Mouse (Mus musculus): Measurements from ENCODE around the gene Tcf7l1. TPM values are rescaled to one million over a fixed set of nuclear protein-coding genes. Genes with fewer than 3 reads are reported as not detected.

The Tcf7l1 gene
- polyA plus RNA-seq, 1 experiment from 2014 or later, result 26.5 TPM

DNA sequence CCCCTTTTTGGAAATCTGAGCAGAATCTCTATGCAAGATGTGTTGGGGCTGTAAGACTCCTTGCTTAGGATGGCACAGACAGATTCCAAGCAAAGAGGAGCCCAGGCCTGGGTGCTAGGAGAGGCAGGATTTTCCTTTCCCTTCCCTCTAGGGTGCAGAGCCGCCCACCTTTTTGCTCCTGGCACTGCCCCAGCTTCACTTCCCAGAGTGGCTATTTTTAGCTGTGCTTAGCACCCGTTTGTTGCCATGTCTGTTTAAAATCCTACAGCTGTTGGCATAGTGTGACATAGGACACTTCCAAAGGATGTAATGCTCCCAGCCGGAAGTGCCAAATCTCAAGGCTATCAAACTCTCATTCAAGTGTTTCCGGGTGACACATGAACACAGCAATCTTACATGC, 74.3 kb downstream of the Tcf7l1 start:
- ATAC-seq (replicated peaks; ENCODE audit: low FRiP score, low TSS enrichment, low read depth), result no peak
- peaks cover 44% of the 10 kb centered on the region for H3K4me1 ChIP-seq (replicated peaks; ENCODE audit: control insufficient read depth, insufficient read depth, low read length)
- WGBS, result 29% methylated on average over 4 of the region's 4 CpGs

DNA sequence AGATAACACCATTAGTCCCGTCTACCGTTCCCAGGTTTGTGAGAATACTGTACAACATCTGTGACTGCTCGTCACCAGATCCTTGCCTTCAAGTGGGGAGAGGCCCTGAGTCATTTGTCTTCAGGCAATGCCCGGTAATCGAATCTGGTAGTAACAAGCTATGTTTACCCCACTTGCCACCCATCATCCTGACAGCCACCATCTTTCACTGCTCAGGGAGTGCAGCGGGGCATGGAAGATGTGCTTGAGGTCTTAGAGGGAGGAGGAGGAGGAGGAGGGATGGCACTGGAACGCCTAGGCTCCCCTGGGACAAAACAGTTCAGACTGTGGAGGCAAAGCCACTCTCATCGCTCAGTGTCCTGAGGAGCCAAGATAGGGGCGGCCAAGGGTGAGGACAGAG, 74.8 kb downstream of the Tcf7l1 start:
- DNase-seq (ENCODE audit: low spot score) (no peak), ATAC-seq (replicated peaks; ENCODE audit: low FRiP score, low TSS enrichment, low read depth) (no peak)
- 31% methylated on average over 9 of the region's 9 CpGs for WGBS

More for the DNA sequence above, 74.3 kb downstream of the Tcf7l1 start:
- H3K9ac ChIP-seq (ENCODE audit: low read length), result no peak overlapping the region
- 0 out of 2 replicates have a peak, but pooled peaks cover 2% of the 10 kb centered on the region for H3K9me3 ChIP-seq (ENCODE audit: control insufficient read depth, low read length)
- no peaks in the 10 kb centered on the region for H3K27me3 ChIP-seq (replicated peaks; ENCODE audit: control insufficient read depth, insufficient read depth, low read length)
- 0 out of 2 replicates have a peak overlapping the region, but pooled peaks have one; percentile 2 for H3K27ac ChIP-seq (ENCODE audit: low read depth)
- no peak overlapping the region for H3K4me2 ChIP-seq (ENCODE audit: low read length)
- DNase-seq (ENCODE audit: low spot score), result no peak
- no peak overlapping the region for H3K4me3 ChIP-seq (ENCODE audit: low read depth, low read length)
- H3K36me3 ChIP-seq (ENCODE audit: control insufficient read depth, insufficient read depth, low read length), result peaks cover 7% of the 10 kb centered on the region; the same call in 1 of the 2 replicates

DNA sequence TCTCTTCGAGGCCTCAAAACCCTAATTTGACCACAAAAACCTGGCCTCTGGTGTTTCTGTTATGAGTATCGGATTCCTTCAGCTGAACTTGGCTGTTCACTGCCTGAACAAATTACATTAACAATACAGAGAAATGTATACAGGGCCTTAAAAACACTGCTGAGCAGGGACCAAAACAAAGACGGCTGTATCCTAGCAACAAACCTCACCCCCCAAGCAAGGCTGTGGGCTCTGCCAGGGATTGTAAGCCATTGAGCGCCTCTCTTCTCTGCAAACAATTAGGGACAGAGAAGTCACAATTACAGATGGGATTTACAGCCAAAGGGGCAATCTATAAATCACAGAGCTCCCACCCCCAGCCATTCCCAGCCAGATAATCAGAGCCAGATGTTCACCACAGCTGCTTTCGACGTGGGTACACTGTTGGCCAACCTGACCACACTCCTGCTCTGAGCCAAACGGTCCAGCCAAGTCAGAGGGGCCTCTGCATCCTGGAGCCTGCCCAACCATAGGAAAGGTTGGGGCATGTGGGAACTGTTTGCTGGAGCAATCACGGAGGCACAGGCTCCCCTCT, 77.5 kb downstream of the Tcf7l1 start:
- peak; percentile 63; the same call in 1 of the 2 replicates for ATAC-seq (replicated peaks; ENCODE audit: low FRiP score, low TSS enrichment, low read depth)
- Histone ChIP-seq H3K9ac (ENCODE audit: low read length) (no peak overlapping the region), H3K27me3 (replicated peaks; ENCODE audit: control insufficient read depth, insufficient read depth, low read length) (no peaks in the 10 kb centered on the region), H3K36me3 (ENCODE audit: control insufficient read depth, insufficient read depth, low read length) (no peaks in the 10 kb centered on the region), H3K9me3 (ENCODE audit: control insufficient read depth, low read length) (no peaks in the 10 kb centered on the region), H3K4me3 (ENCODE audit: low read depth, low read length) (no peak overlapping the region), H3K4me2 (ENCODE audit: low read length) (peak overlapping the region; percentile 1; the same call in 1 of the 2 replicates), H3K27ac (ENCODE audit: low read depth) (peak overlapping the region; percentile 93), H3K4me1 (replicated peaks; ENCODE audit: control insufficient read depth, insufficient read depth, low read length) (peaks cover 41% of the 10 kb centered on the region)
- DNase-seq (ENCODE audit: low spot score), result peak; percentile 65
- WGBS, result 12% methylated on average over 8 of the region's 8 CpGs

More for the DNA sequence above, 74.8 kb downstream of the Tcf7l1 start:
- Histone ChIP-seq H3K4me3 (ENCODE audit: low read depth, low read length) (no peak overlapping the region), H3K9me3 (ENCODE audit: control insufficient read depth, low read length) (0 out of 2 replicates have a peak, but pooled peaks cover 2% of the 10 kb centered on the region), H3K27me3 (replicated peaks; ENCODE audit: control insufficient read depth, insufficient read depth, low read length) (no peaks in the 10 kb centered on the region), H3K27ac (ENCODE audit: low read depth) (0 out of 2 replicates have a peak overlapping the region, but pooled peaks have one; percentile 2), H3K9ac (ENCODE audit: low read length) (no peak overlapping the region), H3K4me2 (ENCODE audit: low read length) (no peak overlapping the region), H3K4me1 (replicated peaks; ENCODE audit: control insufficient read depth, insufficient read depth, low read length) (peaks cover 44% of the 10 kb centered on the region), H3K36me3 (ENCODE audit: control insufficient read depth, insufficient read depth, low read length) (peaks cover 7% of the 10 kb centered on the region; the same call in 1 of the 2 replicates)

DNA sequence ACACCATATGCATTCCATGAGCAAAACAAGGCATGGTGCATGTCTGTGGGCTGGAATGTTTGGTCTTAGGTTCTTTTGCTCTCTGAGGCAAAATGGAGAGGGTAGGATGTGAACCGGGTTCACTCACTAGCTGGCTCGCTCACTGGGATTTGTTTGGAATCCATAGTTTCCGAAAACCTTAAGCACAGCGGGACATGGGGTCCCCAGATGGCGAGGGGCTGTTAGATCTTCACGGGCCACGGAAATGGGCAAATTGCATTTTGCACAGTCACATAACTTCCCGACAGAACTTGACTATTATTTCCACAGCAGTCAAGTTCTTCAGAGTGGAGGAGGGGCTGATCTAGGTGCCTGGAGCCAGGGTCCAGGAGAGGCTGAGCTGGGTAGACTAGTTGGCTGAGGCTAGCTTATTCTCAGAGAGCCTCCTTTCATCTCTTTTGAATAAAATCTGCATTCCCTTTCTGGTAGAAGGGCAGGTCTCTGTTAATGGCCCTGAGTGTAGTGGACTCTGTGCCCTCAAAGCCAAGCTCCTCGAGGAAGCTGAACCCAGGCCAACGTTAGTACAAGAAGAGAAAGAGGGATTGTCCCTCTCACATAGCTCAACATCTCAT, 78.1 kb downstream of the Tcf7l1 start:
- H3K4me2 ChIP-seq (ENCODE audit: low read length), result peak overlapping the region; percentile 1; the same call in 1 of the 2 replicates
- no peaks in the 10 kb centered on the region for H3K9me3 ChIP-seq (ENCODE audit: control insufficient read depth, low read length)
- no peak overlapping the region for H3K4me3 ChIP-seq (ENCODE audit: low read depth, low read length)
- H3K4me1 ChIP-seq (replicated peaks; ENCODE audit: control insufficient read depth, insufficient read depth, low read length), result peaks cover 41% of the 10 kb centered on the region
- DNase-seq (ENCODE audit: low spot score) (no peak), ATAC-seq (replicated peaks; ENCODE audit: low FRiP score, low TSS enrichment, low read depth) (peak; percentile 13; the same call in 1 of the 2 replicates)
- no peaks in the 10 kb centered on the region for H3K36me3 ChIP-seq (ENCODE audit: control insufficient read depth, insufficient read depth, low read length)
- no peak overlapping the region for H3K9ac ChIP-seq (ENCODE audit: low read length)
- 55% methylated on average over 10 of the region's 10 CpGs for WGBS
- peak overlapping the region; percentile 93 for H3K27ac ChIP-seq (ENCODE audit: low read depth)
- no peaks in the 10 kb centered on the region for H3K27me3 ChIP-seq (replicated peaks; ENCODE audit: control insufficient read depth, insufficient read depth, low read length)

DNA sequence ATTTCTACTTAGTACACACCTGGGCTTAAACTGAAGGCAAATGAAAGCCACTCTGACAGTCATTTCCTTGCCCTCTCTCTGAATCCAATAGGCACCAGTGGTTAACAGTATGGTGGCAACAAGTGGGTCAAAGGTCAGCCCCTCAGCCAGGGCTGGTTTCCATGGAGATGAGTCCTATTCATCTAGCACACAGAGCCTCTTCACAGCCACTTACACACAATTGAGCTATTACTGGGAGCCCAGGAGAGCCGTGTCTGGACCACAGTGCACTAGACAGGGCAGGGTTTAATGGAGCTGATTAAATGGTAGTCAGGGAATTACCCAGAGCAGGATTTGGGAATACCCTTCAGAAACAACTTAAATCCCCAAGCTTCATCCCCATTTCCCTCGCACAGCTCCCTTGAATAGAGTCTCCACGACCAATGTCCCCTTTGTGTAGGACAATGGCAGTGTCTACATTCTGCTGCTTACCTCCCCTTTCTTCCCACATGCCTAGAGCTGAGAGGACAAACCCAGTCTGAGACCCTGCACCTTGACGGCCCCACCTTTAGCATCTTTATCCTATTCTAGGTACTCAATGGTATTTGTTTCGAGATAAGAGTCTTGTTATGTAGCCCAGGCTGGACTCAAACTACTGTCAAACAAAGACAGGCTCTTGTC, 89.5 kb downstream of the Tcf7l1 start:
- no peak for DNase-seq (ENCODE audit: low spot score)
- no peak for ATAC-seq (replicated peaks; ENCODE audit: low FRiP score, low TSS enrichment, low read depth)
- H3K36me3 ChIP-seq (ENCODE audit: control insufficient read depth, insufficient read depth, low read length), result no peaks in the 10 kb centered on the region
- H3K27me3 ChIP-seq (replicated peaks; ENCODE audit: control insufficient read depth, insufficient read depth, low read length), result no peaks in the 10 kb centered on the region
- no peak overlapping the region for H3K4me3 ChIP-seq (ENCODE audit: low read depth, low read length)
- peaks cover 2% of the 10 kb centered on the region; the same call in 1 of the 2 replicates for H3K9me3 ChIP-seq (ENCODE audit: control insufficient read depth, low read length)
- H3K27ac ChIP-seq (ENCODE audit: low read depth), result no peak overlapping the region
- no peak overlapping the region for H3K9ac ChIP-seq (ENCODE audit: low read length)
- no peak overlapping the region for H3K4me2 ChIP-seq (ENCODE audit: low read length)
- H3K4me1 ChIP-seq (replicated peaks; ENCODE audit: control insufficient read depth, insufficient read depth, low read length), result peaks cover 38% of the 10 kb centered on the region
- 68% methylated on average over 5 of the region's 5 CpGs for WGBS

DNA sequence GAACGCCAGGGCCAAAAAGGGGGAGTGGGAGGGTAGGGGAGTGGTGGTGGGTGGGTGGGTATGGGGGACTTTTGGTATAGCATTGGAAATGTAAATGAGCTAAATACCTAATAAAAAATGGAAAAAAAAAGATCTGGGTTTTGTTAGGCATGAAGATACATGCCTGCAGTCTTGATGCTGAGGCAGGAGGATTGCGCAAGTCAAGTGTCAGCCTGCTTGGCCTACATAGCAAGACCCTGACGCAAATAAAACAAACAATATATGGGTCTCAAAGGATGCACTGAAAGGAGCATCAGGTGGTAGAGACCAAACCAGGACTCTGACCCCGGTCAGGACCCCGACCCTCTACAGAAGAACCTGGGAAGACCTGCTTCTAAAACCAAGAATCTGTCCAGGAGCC, 90.5 kb downstream of the Tcf7l1 start:
- no peak overlapping the region for H3K27ac ChIP-seq (ENCODE audit: low read depth)
- 96% methylated on average over 5 of the region's 5 CpGs for WGBS
- DNase-seq (ENCODE audit: low spot score), result no peak
- H3K9me3 ChIP-seq (ENCODE audit: control insufficient read depth, low read length), result peaks cover 2% of the 10 kb centered on the region; the same call in 1 of the 2 replicates
- no peaks in the 10 kb centered on the region for H3K27me3 ChIP-seq (replicated peaks; ENCODE audit: control insufficient read depth, insufficient read depth, low read length)
- H3K4me2 ChIP-seq (ENCODE audit: low read length), result no peak overlapping the region
- H3K4me3 ChIP-seq (ENCODE audit: low read depth, low read length), result no peak overlapping the region
- H3K4me1 ChIP-seq (replicated peaks; ENCODE audit: control insufficient read depth, insufficient read depth, low read length), result peaks cover 46% of the 10 kb centered on the region
- no peaks in the 10 kb centered on the region for H3K36me3 ChIP-seq (ENCODE audit: control insufficient read depth, insufficient read depth, low read length)
- no peak for ATAC-seq (replicated peaks; ENCODE audit: low FRiP score, low TSS enrichment, low read depth)
- H3K9ac ChIP-seq (ENCODE audit: low read length), result no peak overlapping the region

DNA sequence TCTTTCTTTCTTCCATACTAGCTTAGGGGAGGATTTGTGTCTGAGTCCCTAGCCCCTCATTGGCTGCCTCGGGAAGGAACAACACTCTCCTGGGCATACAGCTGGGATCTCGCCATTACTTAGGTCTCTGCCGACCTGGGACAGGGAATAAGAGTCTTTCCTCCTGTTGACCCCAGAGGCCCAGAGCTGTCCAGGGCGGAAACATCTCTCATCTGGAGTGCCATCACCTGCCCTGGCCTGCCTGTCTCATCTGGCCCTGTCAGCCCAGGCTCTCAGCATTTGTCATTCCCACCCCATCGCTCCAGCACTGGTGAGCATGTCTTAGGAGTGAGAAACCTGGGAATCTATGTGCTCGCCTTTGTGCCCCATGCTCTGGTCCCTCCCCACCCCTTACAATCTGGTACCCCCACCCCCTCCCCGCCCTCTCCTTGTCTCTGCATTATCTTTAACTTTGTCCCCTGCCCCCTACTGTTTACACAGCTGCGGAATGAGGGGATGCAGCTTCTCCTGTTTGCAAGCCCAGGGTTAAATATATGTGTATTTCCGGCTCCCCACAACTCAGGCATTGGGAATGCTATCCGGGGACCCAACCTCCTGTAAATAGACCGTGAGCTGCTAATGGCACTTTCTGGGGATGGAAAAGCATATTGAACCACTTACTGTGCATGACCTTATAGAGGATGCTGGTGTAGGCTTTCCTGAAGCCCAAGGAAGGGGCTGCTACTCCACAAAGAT, 92.3 kb downstream of the Tcf7l1 start:
- WGBS, result 11% methylated on average over 11 of the region's 11 CpGs
- DNase-seq (ENCODE audit: low spot score) (no peak), ATAC-seq (replicated peaks; ENCODE audit: low FRiP score, low TSS enrichment, low read depth) (0 out of 2 replicates have a peak, but pooled peaks have one; percentile 28)
- Histone ChIP-seq H3K36me3 (ENCODE audit: control insufficient read depth, insufficient read depth, low read length) (no peaks in the 10 kb centered on the region), H3K4me2 (ENCODE audit: low read length) (0 out of 2 replicates have a peak overlapping the region, but pooled peaks have one; percentile 0), H3K27me3 (replicated peaks; ENCODE audit: control insufficient read depth, insufficient read depth, low read length) (no peaks in the 10 kb centered on the region), H3K4me1 (replicated peaks; ENCODE audit: control insufficient read depth, insufficient read depth, low read length) (peaks cover 63% of the 10 kb centered on the region), H3K4me3 (ENCODE audit: low read depth, low read length) (no peak overlapping the region), H3K9me3 (ENCODE audit: control insufficient read depth, low read length) (peaks cover 2% of the 10 kb centered on the region; the same call in 1 of the 2 replicates), H3K9ac (ENCODE audit: low read length) (no peak overlapping the region), H3K27ac (ENCODE audit: low read depth) (peak overlapping the region; percentile 38; the same call in 1 of the 2 replicates)

DNA sequence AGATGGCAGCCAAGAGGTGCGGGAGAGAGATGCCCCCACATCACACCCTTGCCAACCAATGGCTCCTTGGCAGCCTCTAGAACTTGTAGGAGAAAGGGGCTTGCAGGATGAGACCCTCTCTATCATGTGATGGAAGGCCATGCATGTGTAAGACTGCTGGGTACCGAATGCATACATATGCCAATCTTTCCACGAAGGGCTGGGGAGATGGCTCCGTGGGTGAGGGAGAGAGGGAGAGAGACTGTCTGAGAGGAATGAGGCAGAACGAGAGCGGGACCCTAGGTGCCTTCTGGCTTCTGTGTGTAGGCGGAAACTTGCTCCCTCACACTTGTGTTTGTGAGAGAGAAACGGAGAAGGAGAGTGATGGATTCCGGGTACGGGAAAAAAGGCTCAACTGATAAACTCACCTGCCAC, 94.3 kb downstream of the Tcf7l1 start:
- ATAC-seq (replicated peaks; ENCODE audit: low FRiP score, low TSS enrichment, low read depth), result no peak
- Histone ChIP-seq H3K4me3 (ENCODE audit: low read depth, low read length) (no peak overlapping the region), H3K9ac (ENCODE audit: low read length) (no peak overlapping the region), H3K9me3 (ENCODE audit: control insufficient read depth, low read length) (no peaks in the 10 kb centered on the region), H3K27me3 (replicated peaks; ENCODE audit: control insufficient read depth, insufficient read depth, low read length) (no peaks in the 10 kb centered on the region), H3K36me3 (ENCODE audit: control insufficient read depth, insufficient read depth, low read length) (no peaks in the 10 kb centered on the region), H3K27ac (ENCODE audit: low read depth) (peak overlapping the region; percentile 34; the same call in 1 of the 2 replicates), H3K4me1 (replicated peaks; ENCODE audit: control insufficient read depth, insufficient read depth, low read length) (peaks cover 81% of the 10 kb centered on the region), H3K4me2 (ENCODE audit: low read length) (no peak overlapping the region)
- no peak for DNase-seq (ENCODE audit: low spot score)
- WGBS, result 33% methylated on average over 10 of the region's 10 CpGs

All from intestine, embryonic 14.5 days (tissue).